Mouse (Mus musculus): ENCODE results near the gene Acot5.
"Not testable (repeated sequence)": the region's sequence is repeated elsewhere in the genome, so short reads cannot be mapped to it uniquely, and the experiment has no call there.

Acot5 gene

GRCm38 (mm10) chr12:84068986-84069385 lies at the start of gene Acot5:
Gene Acot5, plus strand, starts transcription at chr12:84069325.
- no peak for DNase-seq (ENCODE audit: low spot score in 2 of 2)

DNA sequence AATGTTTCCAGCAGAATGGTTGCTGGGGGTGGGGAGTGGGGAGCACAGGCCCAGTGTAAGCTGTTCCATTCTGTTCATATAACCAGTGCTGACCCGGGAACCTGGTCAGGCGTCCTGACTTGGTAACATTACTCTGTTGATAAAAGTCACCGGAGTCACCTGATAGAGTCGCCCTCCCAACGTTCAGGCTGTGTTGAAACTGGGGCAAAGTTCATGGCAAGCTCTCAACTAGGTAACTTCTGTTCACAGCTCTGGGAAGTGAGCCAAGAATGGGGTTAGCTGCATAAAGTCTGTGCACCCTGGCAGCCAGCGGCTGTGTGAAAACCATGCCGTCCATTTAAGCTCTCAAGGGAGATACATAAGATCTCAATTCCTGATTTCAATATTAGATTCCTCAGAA lies 48.6 kb upstream of the Acot5 start:
- DNase-seq (ENCODE audit: low spot score in 2 of 2): peak in 1 of 2 experiments; percentile 35

GRCm38 (mm10) chr12:84022266-84022665 lies 46.9 kb upstream of the Acot5 start:
- not testable (repeated sequence) for DNase-seq (ENCODE audit: low spot score in 2 of 2)

DNA sequence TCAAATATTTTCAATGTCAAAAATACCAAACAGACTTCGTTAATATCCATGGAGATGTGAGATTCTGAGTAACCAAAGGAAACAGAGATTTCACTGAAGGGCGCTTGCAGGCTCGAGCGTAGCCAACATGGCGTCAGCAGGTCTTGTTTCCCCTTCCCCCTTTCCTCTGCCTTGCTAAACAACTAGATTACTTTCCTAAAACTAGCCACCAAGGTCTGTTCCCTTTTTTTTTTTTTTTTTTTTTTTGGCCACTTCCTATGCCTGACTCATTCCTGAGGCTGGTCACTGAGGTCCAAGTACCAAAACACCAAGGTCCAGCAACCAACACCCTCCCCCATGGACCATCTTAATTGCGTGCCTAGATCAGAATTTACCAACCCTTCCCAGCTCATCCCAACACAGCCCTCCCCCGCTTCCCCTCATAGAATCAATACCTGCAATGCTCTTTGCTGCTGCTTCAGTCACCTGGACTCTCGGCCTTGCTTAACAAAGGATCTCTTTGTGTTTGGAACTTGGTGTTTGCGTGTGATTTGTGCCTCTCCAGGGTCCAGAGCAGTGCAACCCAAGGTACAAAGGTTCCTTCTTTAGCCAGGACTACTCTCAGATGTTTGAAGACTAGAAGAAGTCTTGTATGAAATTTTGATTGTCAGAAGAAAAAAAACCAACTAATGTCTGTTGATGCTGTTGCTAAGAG lies 45.9 kb upstream of the Acot5 start:
- no peak for DNase-seq (ENCODE audit: low spot score in 2 of 2)

DNA sequence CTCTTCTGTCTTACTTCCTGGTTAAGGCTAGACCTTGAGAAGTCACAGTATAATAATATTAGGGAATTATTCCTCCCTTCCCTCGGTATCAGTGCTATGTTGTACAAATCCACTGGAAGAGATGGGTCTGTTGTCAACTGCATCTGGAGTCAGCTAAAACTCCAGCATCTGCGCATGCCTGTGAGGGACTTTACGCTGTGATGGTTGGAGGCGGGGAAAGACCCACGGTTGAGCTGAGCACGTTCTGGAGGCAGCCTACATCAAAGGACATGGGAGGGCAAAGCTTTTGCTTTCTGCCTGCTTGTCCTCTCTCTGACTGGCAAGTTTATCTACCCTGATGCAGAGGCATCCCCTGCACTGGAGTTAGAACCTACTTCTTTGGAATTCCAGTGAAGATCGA lies 43.2 kb upstream of the Acot5 start:
- DNase-seq (ENCODE audit: low spot score in 2 of 2): no peak

- DNase-seq (ENCODE audit: low spot score in 2 of 2): not testable (repeated sequence)
Observed at GRCm38 (mm10) chr12:84028328-84028727, 40.8 kb upstream of the Acot5 start.

- not testable (repeated sequence) for DNase-seq (ENCODE audit: low spot score in 2 of 2)
Observed at GRCm38 (mm10) chr12:84029043-84029442, 40.1 kb upstream of the Acot5 start.

- DNase-seq (ENCODE audit: low spot score in 2 of 2): peak; percentile 52 to 78
Observed at GRCm38 (mm10) chr12:84030659-84031332, 38.3 kb upstream of the Acot5 start.

DNA sequence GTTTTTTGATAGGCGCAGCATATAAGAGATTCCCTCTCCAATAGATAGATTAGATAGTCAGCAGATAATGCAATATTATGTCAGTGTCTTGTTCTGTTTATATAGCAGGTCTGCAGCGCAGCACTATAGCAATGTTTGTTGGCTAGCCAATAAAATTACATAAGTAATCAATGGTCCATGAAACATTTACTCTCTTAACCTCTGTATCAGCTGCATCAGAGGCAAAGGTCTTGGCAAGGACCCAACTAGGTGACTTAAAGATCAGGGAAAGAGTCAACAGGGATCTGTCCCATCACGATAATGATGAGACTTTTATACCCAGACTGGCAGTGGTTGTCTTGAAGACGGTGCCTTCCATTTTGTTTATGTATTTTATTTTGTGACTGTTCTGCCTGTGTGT lies 36.3 kb upstream of the Acot5 start:
- no peak for DNase-seq (ENCODE audit: low spot score in 2 of 2)

GRCm38 (mm10) chr12:84033302-84033701 lies 35.8 kb upstream of the Acot5 start:
- DNase-seq (ENCODE audit: low spot score in 2 of 2): not testable (repeated sequence)

- DNase-seq (ENCODE audit: low spot score in 2 of 2): no peak
Observed at GRCm38 (mm10) chr12:84034108-84034507, 35.0 kb upstream of the Acot5 start.

DNA sequence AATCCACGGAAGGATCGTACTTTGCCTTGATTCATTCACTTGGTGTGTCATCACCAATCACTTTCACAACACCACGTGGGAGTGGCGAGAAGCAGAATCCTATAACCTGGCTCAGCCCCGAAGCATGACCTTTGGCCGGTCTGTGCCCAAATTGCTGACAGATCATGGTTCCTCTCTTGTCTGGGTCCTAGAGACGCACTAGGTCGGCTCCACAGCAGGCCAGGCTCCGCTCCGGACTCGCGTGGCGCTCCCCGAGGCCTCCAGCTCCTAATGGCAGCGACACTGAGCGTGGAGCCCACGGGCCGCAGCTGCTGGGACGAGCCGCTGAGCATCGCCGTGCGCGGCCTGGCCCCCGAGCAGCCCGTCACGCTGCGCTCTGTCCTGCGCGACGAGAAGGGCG lies 30.9 kb upstream of the Acot5 start, which contains the start of gene Acot4:
Gene Acot4 (plus strand): TSS at position 139 of the 400 bp plus-strand sequence.
- DNase-seq (ENCODE audit: low spot score in 2 of 2): not testable (repeated sequence)

DNA sequence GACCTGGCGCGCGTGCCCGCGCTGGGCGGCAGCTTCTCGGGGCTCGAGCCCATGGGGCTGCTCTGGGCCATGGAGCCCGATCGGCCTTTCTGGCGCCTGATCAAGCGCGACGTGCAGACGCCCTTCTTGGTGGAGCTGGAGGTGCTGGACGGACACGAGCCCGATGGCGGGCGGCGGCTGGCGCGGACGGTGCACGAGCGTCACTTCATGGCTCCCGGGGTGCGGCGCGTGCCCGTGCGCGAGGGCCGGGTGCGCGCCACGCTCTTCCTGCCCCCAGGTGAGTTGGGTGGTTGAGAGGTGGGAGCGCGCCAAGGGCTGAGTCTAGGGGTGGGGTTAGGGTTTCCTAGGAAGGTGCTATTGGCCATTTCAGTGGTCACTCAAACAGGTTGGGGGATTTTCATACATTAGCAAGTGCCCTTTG lies 30.4 kb upstream of the Acot5 start, which contains the start of gene Gm49366:
Gene Gm49366 (plus strand): TSS at position 245 of the 421 bp plus-strand sequence.
- DNase-seq (ENCODE audit: low spot score in 2 of 2): peak in 1 of 2 experiments; percentile 16

DNA sequence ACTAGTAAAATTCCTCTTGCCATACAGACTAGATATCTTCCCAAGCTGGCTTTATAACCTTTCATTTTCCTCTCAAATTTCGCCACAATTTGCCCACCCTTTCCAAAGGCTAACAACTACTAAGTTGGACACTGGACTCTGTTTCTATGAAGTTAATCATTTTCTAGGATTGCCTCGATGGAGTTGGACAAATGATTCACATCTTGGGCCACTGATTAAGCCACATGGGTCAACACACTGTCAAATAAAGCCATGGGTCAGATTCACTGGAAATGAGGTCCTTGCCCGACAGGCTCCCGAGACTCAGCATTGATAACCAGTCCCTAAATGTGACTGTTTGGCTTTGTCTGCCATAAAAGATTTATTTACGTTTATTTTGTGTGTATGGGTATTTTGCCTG lies 26.9 kb upstream of the Acot5 start:
- DNase-seq (ENCODE audit: low spot score in 2 of 2): no peak

DNA sequence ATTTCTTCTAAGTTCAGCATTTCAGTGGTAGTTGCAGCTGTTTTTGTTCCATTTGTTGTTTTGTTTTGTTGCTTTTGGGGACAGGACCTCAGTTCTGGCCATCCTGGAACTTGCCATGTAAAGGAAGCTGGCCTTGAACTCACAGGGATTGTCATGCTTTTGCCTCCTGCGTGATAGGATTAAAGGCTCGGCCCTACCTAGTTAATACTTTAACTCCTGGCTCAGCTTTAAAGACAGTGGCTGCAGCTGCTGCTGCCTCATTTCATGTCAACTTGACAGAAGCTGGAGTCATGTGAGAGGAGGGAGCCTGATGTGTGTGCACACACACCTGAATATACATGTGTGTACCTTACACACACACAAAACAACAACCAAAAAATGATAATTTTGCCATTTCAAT lies 25.1 kb upstream of the Acot5 start:
- no peak for DNase-seq (ENCODE audit: low spot score in 2 of 2)

DNA sequence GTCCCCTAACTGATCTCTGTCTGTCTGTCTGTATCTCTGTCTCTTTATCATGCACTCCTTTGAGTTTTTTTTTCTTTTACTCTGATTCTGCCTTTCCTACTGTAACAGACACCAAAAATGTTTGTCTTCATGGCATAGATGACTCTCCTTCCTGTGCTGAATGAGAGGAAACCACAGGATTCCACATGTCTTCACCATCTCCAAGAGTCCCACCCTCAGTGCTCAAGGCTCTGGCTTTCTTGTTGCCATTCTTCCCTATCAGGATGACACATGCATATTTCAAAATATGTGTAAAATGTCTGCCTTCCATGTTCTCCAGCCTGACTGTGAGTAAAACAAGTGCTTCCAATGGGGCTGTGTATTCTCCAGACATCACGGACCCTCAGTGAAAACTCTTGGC lies 22.2 kb upstream of the Acot5 start:
- no peak for DNase-seq (ENCODE audit: low spot score in 2 of 2)

GRCm38 (mm10) chr12:84050744-84051143 lies 18.4 kb upstream of the Acot5 start:
- not testable (repeated sequence) for DNase-seq (ENCODE audit: low spot score in 2 of 2)

DNA sequence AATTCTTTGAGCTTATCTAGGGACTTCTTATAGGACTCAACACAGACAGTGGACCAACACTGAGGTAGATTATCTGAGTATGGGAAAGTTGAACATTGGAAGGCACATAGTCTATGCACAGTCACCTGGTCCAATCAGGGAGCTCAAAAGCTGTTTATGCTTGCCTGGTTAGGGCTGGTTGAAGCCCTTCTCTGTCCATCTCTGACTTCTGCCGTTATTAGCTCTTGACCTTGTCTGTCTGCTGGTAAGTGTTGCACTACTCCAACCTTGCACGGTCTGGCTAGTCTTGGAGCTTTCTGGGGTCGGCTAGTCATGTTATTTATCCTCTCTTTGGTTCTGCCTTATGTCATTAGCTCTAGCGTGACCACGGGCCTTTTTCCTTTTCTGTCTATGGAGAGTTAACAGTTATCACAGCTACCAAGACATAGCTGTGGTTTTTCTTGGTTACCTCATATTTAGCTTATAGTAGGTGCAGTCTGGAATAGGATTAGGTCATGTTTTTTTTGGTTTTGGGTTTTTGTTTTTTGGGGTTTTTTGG lies 17.1 kb upstream of the Acot5 start, which contains the start of gene Acot3:
Gene Acot3 (plus strand): TSS at position 208 of the 538 bp plus-strand sequence.
- no peak for DNase-seq (ENCODE audit: low spot score in 2 of 2)

DNA sequence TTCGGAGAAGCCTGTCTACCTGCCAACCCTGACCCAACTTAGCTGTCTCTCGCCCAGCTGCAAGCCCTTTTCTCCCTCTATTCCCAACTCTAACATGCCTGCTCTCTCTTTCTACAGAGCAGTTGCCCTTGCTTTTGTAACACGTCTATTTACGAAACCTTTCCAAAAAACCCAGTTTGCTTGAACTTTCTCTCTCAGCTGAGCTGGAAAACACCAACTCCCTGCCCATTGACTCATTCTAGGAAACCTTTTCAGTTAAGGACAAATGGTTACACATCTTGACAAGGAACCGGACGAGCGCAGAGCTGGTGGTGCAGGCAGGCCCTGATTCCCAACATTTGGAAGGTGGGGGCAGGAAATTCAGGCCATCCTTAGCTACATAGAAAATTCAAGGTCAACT lies 16.5 kb upstream of the Acot5 start:
- DNase-seq (ENCODE audit: low spot score in 2 of 2): no peak

- no peak for DNase-seq (ENCODE audit: low spot score in 2 of 2)
Observed at GRCm38 (mm10) chr12:84053173-84053572, 16.0 kb upstream of the Acot5 start.

DNA sequence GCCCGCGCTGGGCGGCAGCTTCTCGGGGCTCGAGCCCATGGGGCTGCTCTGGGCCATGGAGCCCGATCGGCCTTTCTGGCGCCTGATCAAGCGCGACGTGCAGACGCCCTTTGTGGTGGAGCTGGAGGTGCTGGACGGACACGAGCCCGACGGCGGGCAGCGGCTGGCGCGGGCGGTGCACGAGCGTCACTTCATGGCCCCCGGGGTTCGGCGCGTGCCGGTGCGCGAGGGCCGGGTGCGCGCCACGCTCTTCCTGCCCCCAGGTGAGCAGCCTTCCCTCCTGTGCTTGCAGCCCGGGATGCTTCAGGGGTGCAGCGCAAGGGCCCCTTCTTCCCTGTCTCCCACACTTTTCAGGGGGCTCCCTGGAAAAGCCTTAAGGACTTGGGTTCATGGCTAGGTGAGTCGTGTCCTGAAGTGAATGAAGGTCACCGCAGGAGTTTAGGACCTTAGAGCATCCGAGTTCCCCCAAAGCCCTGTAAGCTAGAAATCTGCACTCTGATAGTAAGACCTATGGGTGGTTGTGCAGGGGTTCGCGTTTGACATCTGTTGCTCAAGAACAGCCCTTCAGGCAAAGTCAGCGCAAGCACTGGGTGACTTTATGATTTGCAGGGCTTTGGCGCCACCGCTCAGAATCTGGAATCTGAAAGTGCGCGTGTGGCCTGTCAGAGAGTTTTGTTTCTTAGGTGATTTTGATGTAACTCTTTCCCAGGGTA lies 15.3 kb upstream of the Acot5 start:
- no peak for DNase-seq (ENCODE audit: low spot score in 2 of 2)

DNA sequence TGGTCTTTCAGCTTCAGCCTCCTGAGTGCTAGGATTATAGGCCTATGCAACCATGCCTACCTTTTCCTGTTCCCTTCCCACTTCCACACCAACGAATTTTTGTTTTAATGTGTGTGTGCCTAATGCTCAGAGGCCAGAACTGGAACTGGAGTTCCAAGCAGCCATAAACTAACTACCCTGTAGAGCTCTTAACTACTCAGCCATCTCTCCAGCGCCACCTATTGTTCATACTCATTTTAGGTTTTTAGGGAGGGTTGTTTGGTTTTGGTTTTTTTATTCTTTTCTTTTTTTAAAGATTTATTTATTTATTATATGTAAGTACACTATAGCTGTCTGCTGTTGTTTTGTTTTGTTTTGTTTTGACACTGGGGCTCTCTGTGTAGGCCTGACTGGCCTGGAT lies 8.2 kb upstream of the Acot5 start:
- DNase-seq (ENCODE audit: low spot score in 2 of 2): no peak
